Mouse (Mus musculus): ENCODE measurements around the gene Pld2. TPM values are rescaled to one million over a fixed set of nuclear protein-coding genes. Genes with fewer than 3 reads are reported as not detected.

Pld2 gene
- polyA plus RNA-seq, 1 experiment from 2014 or later: 5.9 TPM

GRCm38 (mm10) chr11:70579710-70580357 lies 40.0 kb downstream of the Pld2 start:
- 81% methylated on average over 9 of the region's 9 CpGs for WGBS
- H3K4me3 ChIP-seq (ENCODE audit: low read length): no peak overlapping the region
- H3K9me3 ChIP-seq (ENCODE audit: control insufficient read depth, low read length): no peaks in the 10 kb centered on the region
- no peak for ATAC-seq (ENCODE audit: low FRiP score, low TSS enrichment)
- H3K4me2 ChIP-seq (replicated peaks; ENCODE audit: low read depth, low read length): no peak overlapping the region
- H3K9ac ChIP-seq (ENCODE audit: low read depth, low read length): no peak overlapping the region
- H3K27me3 ChIP-seq (ENCODE audit: control insufficient read depth, insufficient read depth, low read length): no peaks in the 10 kb centered on the region
- no peak overlapping the region for H3K27ac ChIP-seq (ENCODE audit: low read depth, low read length)
- H3K36me3 ChIP-seq (ENCODE audit: control insufficient read depth, insufficient read depth, low read length): no peaks in the 10 kb centered on the region
- peaks cover 49% of the 10 kb centered on the region for H3K4me1 ChIP-seq (ENCODE audit: control insufficient read depth, insufficient read depth, low read length)

- Histone ChIP-seq H3K4me1 (ENCODE audit: control insufficient read depth, insufficient read depth, low read length) (peaks cover 54% of the 10 kb centered on the region), H3K27ac (ENCODE audit: low read depth, low read length) (no peak overlapping the region), H3K9me3 (ENCODE audit: control insufficient read depth, low read length) (no peaks in the 10 kb centered on the region), H3K36me3 (ENCODE audit: control insufficient read depth, insufficient read depth, low read length) (no peaks in the 10 kb centered on the region), H3K27me3 (ENCODE audit: control insufficient read depth, insufficient read depth, low read length) (no peaks in the 10 kb centered on the region), H3K4me2 (replicated peaks; ENCODE audit: low read depth, low read length) (no peak overlapping the region), H3K9ac (ENCODE audit: low read depth, low read length) (no peak overlapping the region), H3K4me3 (ENCODE audit: low read length) (no peak overlapping the region)
- no peak for ATAC-seq (ENCODE audit: low FRiP score, low TSS enrichment)
- 50% methylated on average over 5 of the region's 5 CpGs for WGBS
Measured at GRCm38 (mm10) chr11:70580358-70580720, 40.5 kb downstream of the Pld2 start.

- ATAC-seq (ENCODE audit: low FRiP score, low TSS enrichment): no peak
- 0 out of 2 replicates have a peak overlapping the region, but pooled peaks have one; percentile 26 for H3K27ac ChIP-seq (ENCODE audit: low read depth, low read length)
- no peaks in the 10 kb centered on the region for H3K27me3 ChIP-seq (ENCODE audit: control insufficient read depth, insufficient read depth, low read length)
- no peaks in the 10 kb centered on the region for H3K36me3 ChIP-seq (ENCODE audit: control insufficient read depth, insufficient read depth, low read length)
- H3K4me1 ChIP-seq (ENCODE audit: control insufficient read depth, insufficient read depth, low read length): peaks cover 57% of the 10 kb centered on the region
- no peak overlapping the region for H3K4me3 ChIP-seq (ENCODE audit: low read length)
- H3K9me3 ChIP-seq (ENCODE audit: control insufficient read depth, low read length): no peaks in the 10 kb centered on the region
- WGBS: 79% methylated on average over 3 of the region's 3 CpGs
- H3K4me2 ChIP-seq (replicated peaks; ENCODE audit: low read depth, low read length): no peak overlapping the region
- no peak overlapping the region for H3K9ac ChIP-seq (ENCODE audit: low read depth, low read length)
Measured at GRCm38 (mm10) chr11:70580921-70581320, 41.1 kb downstream of the Pld2 start.

GRCm38 (mm10) chr11:70582196-70582595 lies 42.3 kb downstream of the Pld2 start:
- H3K27ac ChIP-seq (ENCODE audit: low read depth, low read length): no peak overlapping the region

GRCm38 (mm10) chr11:70583022-70583714 lies 43.3 kb downstream of the Pld2 start:
- ATAC-seq (ENCODE audit: low FRiP score, low TSS enrichment): no peak
- Histone ChIP-seq H3K27me3 (ENCODE audit: control insufficient read depth, insufficient read depth, low read length) (no peaks in the 10 kb centered on the region), H3K27ac (ENCODE audit: low read depth, low read length) (peak overlapping the region; percentile 52; the same call in 1 of the 2 replicates), H3K36me3 (ENCODE audit: control insufficient read depth, insufficient read depth, low read length) (no peaks in the 10 kb centered on the region), H3K9me3 (ENCODE audit: control insufficient read depth, low read length) (no peaks in the 10 kb centered on the region), H3K9ac (ENCODE audit: low read depth, low read length) (no peak overlapping the region), H3K4me3 (ENCODE audit: low read length) (no peak overlapping the region), H3K4me2 (replicated peaks; ENCODE audit: low read depth, low read length) (no peak overlapping the region), H3K4me1 (ENCODE audit: control insufficient read depth, insufficient read depth, low read length) (peaks cover 46% of the 10 kb centered on the region)
- WGBS: 59% methylated on average over 6 of the region's 6 CpGs

More at GRCm38 (mm10) chr11:70582196-70582595, 42.3 kb downstream of the Pld2 start:
- peaks cover 55% of the 10 kb centered on the region for H3K4me1 ChIP-seq (ENCODE audit: control insufficient read depth, insufficient read depth, low read length)
- 58% methylated on average over 3 of the region's 3 CpGs for WGBS
- H3K9me3 ChIP-seq (ENCODE audit: control insufficient read depth, low read length): no peaks in the 10 kb centered on the region
- no peak overlapping the region for H3K4me3 ChIP-seq (ENCODE audit: low read length)
- no peak for ATAC-seq (ENCODE audit: low FRiP score, low TSS enrichment)
- no peak overlapping the region for H3K4me2 ChIP-seq (replicated peaks; ENCODE audit: low read depth, low read length)
- no peaks in the 10 kb centered on the region for H3K27me3 ChIP-seq (ENCODE audit: control insufficient read depth, insufficient read depth, low read length)
- no peaks in the 10 kb centered on the region for H3K36me3 ChIP-seq (ENCODE audit: control insufficient read depth, insufficient read depth, low read length)
- no peak overlapping the region for H3K9ac ChIP-seq (ENCODE audit: low read depth, low read length)

- peaks cover 42% of the 10 kb centered on the region for H3K4me1 ChIP-seq (ENCODE audit: control insufficient read depth, insufficient read depth, low read length)
- WGBS: 81% methylated on average over 7 of the region's 7 CpGs
- no peaks in the 10 kb centered on the region for H3K27me3 ChIP-seq (ENCODE audit: control insufficient read depth, insufficient read depth, low read length)
- H3K9ac ChIP-seq (ENCODE audit: low read depth, low read length): no peak overlapping the region
- H3K4me3 ChIP-seq (ENCODE audit: low read length): no peak overlapping the region
- H3K27ac ChIP-seq (ENCODE audit: low read depth, low read length): peak overlapping the region; percentile 52; the same call in 1 of the 2 replicates
- no peak for ATAC-seq (ENCODE audit: low FRiP score, low TSS enrichment)
- H3K4me2 ChIP-seq (replicated peaks; ENCODE audit: low read depth, low read length): no peak overlapping the region
- no peaks in the 10 kb centered on the region for H3K36me3 ChIP-seq (ENCODE audit: control insufficient read depth, insufficient read depth, low read length)
- H3K9me3 ChIP-seq (ENCODE audit: control insufficient read depth, low read length): no peaks in the 10 kb centered on the region
Measured at GRCm38 (mm10) chr11:70583775-70584174, 43.9 kb downstream of the Pld2 start.

GRCm38 (mm10) chr11:70585457-70585856 lies 45.6 kb downstream of the Pld2 start:
- Histone ChIP-seq H3K4me3 (ENCODE audit: low read length) (no peak overlapping the region), H3K27me3 (ENCODE audit: control insufficient read depth, insufficient read depth, low read length) (no peaks in the 10 kb centered on the region), H3K9ac (ENCODE audit: low read depth, low read length) (no peak overlapping the region), H3K4me1 (ENCODE audit: control insufficient read depth, insufficient read depth, low read length) (peaks cover 32% of the 10 kb centered on the region), H3K9me3 (ENCODE audit: control insufficient read depth, low read length) (no peaks in the 10 kb centered on the region), H3K4me2 (replicated peaks; ENCODE audit: low read depth, low read length) (no peak overlapping the region), H3K27ac (ENCODE audit: low read depth, low read length) (no peak overlapping the region; the same call in 1 of the 2 replicates), H3K36me3 (ENCODE audit: control insufficient read depth, insufficient read depth, low read length) (no peaks in the 10 kb centered on the region)
- 15% methylated on average over 7 of the region's 7 CpGs for WGBS
- ATAC-seq (ENCODE audit: low FRiP score, low TSS enrichment): peak; percentile 73; the same call in 1 of the 2 replicates

- H3K27ac ChIP-seq (ENCODE audit: low read depth, low read length): no peak overlapping the region
- 79% methylated on average over 3 of the region's 3 CpGs for WGBS
Measured at GRCm38 (mm10) chr11:70586261-70586660, 46.4 kb downstream of the Pld2 start.

GRCm38 (mm10) chr11:70586954-70587353 lies 47.1 kb downstream of the Pld2 start:
- H3K4me2 ChIP-seq (replicated peaks; ENCODE audit: low read depth, low read length): no peak overlapping the region
- no peaks in the 10 kb centered on the region for H3K36me3 ChIP-seq (ENCODE audit: control insufficient read depth, insufficient read depth, low read length)
- H3K9ac ChIP-seq (ENCODE audit: low read depth, low read length): no peak overlapping the region
- no peak for ATAC-seq (ENCODE audit: low FRiP score, low TSS enrichment)
- peaks cover 32% of the 10 kb centered on the region for H3K4me1 ChIP-seq (ENCODE audit: control insufficient read depth, insufficient read depth, low read length)
- no peaks in the 10 kb centered on the region for H3K9me3 ChIP-seq (ENCODE audit: control insufficient read depth, low read length)
- H3K4me3 ChIP-seq (ENCODE audit: low read length): no peak overlapping the region
- WGBS: 71% methylated on average over 5 of the region's 5 CpGs
- H3K27ac ChIP-seq (ENCODE audit: low read depth, low read length): no peak overlapping the region
- no peaks in the 10 kb centered on the region for H3K27me3 ChIP-seq (ENCODE audit: control insufficient read depth, insufficient read depth, low read length)

More at GRCm38 (mm10) chr11:70586261-70586660, 46.4 kb downstream of the Pld2 start:
- Histone ChIP-seq H3K9ac (ENCODE audit: low read depth, low read length) (no peak overlapping the region), H3K4me3 (ENCODE audit: low read length) (no peak overlapping the region), H3K4me2 (replicated peaks; ENCODE audit: low read depth, low read length) (no peak overlapping the region), H3K27me3 (ENCODE audit: control insufficient read depth, insufficient read depth, low read length) (no peaks in the 10 kb centered on the region), H3K9me3 (ENCODE audit: control insufficient read depth, low read length) (no peaks in the 10 kb centered on the region), H3K4me1 (ENCODE audit: control insufficient read depth, insufficient read depth, low read length) (peaks cover 32% of the 10 kb centered on the region), H3K36me3 (ENCODE audit: control insufficient read depth, insufficient read depth, low read length) (no peaks in the 10 kb centered on the region)
- no peak for ATAC-seq (ENCODE audit: low FRiP score, low TSS enrichment)
